Comparison of ENCODE assay signal across 28 mouse cellular contexts in the genomic region with DNA sequence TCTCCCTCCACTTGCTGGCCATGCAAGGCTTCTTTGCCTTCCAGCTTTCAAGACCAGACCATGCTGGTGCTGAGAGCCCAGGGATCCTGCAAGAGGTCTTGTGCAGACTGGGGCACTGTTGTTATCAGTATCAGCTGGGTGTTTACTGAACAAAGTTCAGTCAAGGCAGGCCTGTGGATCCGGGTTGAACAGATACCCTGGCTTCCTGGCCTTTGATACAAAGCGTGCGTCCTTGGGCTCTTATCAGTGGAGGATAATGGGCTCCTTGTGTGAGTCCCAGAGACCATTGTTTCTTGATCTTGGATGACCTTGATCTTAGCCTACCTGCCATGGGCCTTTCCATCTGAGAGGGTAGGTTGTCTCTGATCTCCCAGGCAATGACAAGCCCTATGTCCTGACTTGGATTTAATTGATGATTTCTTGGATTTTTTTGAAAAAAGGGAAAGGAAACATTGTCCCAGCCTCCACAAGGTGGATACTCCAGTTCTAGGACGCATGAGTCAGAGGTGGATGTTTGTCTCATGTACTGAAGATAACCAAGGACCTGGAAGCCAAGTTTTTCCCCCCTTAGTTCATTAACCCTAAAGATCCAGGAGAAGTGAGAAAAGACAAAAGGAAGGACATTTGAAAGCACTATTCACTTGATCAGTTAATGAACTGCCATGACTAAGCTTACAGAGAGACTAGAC. TPM values are rescaled to one million over a fixed set of nuclear protein-coding genes. Genes with fewer than 3 reads are reported as not detected.
DNase-seq lines count a peak whose midpoint lies in the region; ATAC-seq lines count a peak whose summit lies in the region.
"Had no signal": no experiment of that assay in that cellular context is flagged by ENCODE, and none has a peak within 500 bp of the region (broad histone marks: within the 10 kb centered on the region; RNA-seq: fewer than 3 reads in every experiment).

No protein-coding gene starts in this region.

- H3K27me3 ChIP-seq in heart, embryonic 12.5 days (replicated peaks): peaks cover 2% of the 10 kb centered on the region; the same call in 1 of the 2 replicates
- no peaks in the 10 kb centered on the region for H3K27me3 ChIP-seq in intestine, embryonic 15.5 days (replicated peaks)
- H3K27me3 ChIP-seq: hindbrain, embryonic 15.5 days; limb, embryonic 12.5 days; liver, embryonic 12.5 days had no signal

- H3K4me3 ChIP-seq in heart, embryonic 12.5 days: no peak overlapping the region
- H3K4me3 ChIP-seq in intestine, embryonic 15.5 days (replicated peaks): no peak overlapping the region
- H3K4me3 ChIP-seq: heart, embryonic 10.5 days; hindbrain, embryonic 15.5 days; limb, embryonic 12.5 days; liver, embryonic 12.5 days; megakaryocyte, embryonic 14.5 days had no signal

- 13% methylated on average over 4 of the region's 4 CpGs for WGBS in heart, embryonic 12.5 days
- WGBS in intestine, embryonic 15.5 days: 58% methylated on average over 4 of the region's 4 CpGs

- H3K9me3 ChIP-seq in heart, embryonic 12.5 days (replicated peaks): no peaks in the 10 kb centered on the region
- H3K9me3 ChIP-seq in intestine, embryonic 15.5 days: no peaks in the 10 kb centered on the region
- H3K9me3 ChIP-seq: heart, embryonic 10.5 days; hindbrain, embryonic 15.5 days; limb, embryonic 12.5 days; liver, embryonic 12.5 days; megakaryocyte, embryonic 14.5 days had no signal

- no peak overlapping the region for H3K4me2 ChIP-seq in heart, embryonic 12.5 days
- no peak overlapping the region for H3K4me2 ChIP-seq in intestine, embryonic 15.5 days (replicated peaks)
- H3K4me2 ChIP-seq: hindbrain, embryonic 15.5 days; limb, embryonic 12.5 days; liver, embryonic 12.5 days had no signal

- H3K27ac ChIP-seq in heart, embryonic 12.5 days (ENCODE audit: poor library complexity, severe bottlenecking): no peak overlapping the region
- peak overlapping the region; percentile 29; the same call in 1 of the 2 replicates for H3K27ac ChIP-seq in intestine, embryonic 15.5 days
- H3K27ac ChIP-seq: heart, embryonic 10.5 days; hindbrain, embryonic 15.5 days; kidney, postnatal 0 days; limb, embryonic 12.5 days; liver, embryonic 12.5 days had no signal

- H3K9ac ChIP-seq in heart, embryonic 12.5 days: no peak overlapping the region
- H3K9ac ChIP-seq in intestine, embryonic 15.5 days: no peak overlapping the region
- H3K9ac ChIP-seq: hindbrain, embryonic 15.5 days; limb, embryonic 12.5 days; liver, embryonic 12.5 days had no signal

- peaks cover 13% of the 10 kb centered on the region for H3K4me1 ChIP-seq in heart, embryonic 12.5 days (replicated peaks)
- H3K4me1 ChIP-seq in intestine, embryonic 15.5 days (replicated peaks): 0 out of 2 replicates have a peak, but pooled peaks cover 3% of the 10 kb centered on the region
- H3K4me1 ChIP-seq: hindbrain, embryonic 15.5 days; limb, embryonic 12.5 days; liver, embryonic 12.5 days; megakaryocyte, embryonic 14.5 days had no signal

- peak; percentile 35 for DNase-seq in heart, adult 11 months
- DNase-seq in yolk sac, embryonic 10.5 days (ENCODE audit: low spot score): peak; percentile 83
- DNase-seq in kidney, adult 11 months: no peak
- no peak for DNase-seq in kidney, postnatal 10 days
- DNase-seq: cerebellum, adult 8-10 months; kidney, adult 18-20 months; layer of hippocampus, postnatal 36 days; lung, adult 2 months; lung, postnatal 14 days; midbrain, embryonic 14.5 days; retina, postnatal 1 day; right cerebral cortex, postnatal 25 days had no signal

- ATAC-seq in heart, embryonic 12.5 days (ENCODE audit: insufficient number of reproducible peaks, low FRiP score): no peak
- peak; percentile 98 for ATAC-seq in intestine, embryonic 15.5 days
- peak; percentile 59; the same call in 1 of the 2 replicates for ATAC-seq in megakaryocyte-erythroid progenitor cell, adult 5-6 weeks (replicated peaks; ENCODE audit: low FRiP score, low TSS enrichment, poor library complexity, severe bottlenecking)
- ATAC-seq: forebrain, embryonic 14.5 days; liver, embryonic 12.5 days had no signal

- no peaks in the 10 kb centered on the region for H3K36me3 ChIP-seq in heart, embryonic 12.5 days
- H3K36me3 ChIP-seq in intestine, embryonic 15.5 days: no peaks in the 10 kb centered on the region
- H3K36me3 ChIP-seq: heart, embryonic 10.5 days; hindbrain, embryonic 15.5 days; limb, embryonic 12.5 days; liver, embryonic 12.5 days had no signal

RNA-seq across cellular contexts. Expression of a gene that starts 17.3 kb away (rescaled TPM):
- polyA plus RNA-seq in heart, embryonic 12.5 days (2016; fragmentation: Nextera tagmentation; extraction: Ambion mirVana): not detected in 2 replicates
- 0.10 and 0.20 TPM in 2 replicates for polyA plus RNA-seq in intestine, embryonic 15.5 days (2015; fragmentation: Nextera tagmentation; extraction: Ambion mirVana)
- 0.92 and 9.3 TPM in 2 replicates for total RNA-seq in megakaryocyte-erythroid progenitor cell, adult 5-6 weeks (2014; fragmentation: Nextera tagmentation)
- 0.66 TPM in 1 of 2 replicates, not detected in the other for total RNA-seq in megakaryocyte-erythroid progenitor cell, adult 5-6 weeks (2017)
- total RNA-seq: gastrocnemius, adult 8-10 months; layer of hippocampus, adult 8-10 months; layer of hippocampus, postnatal 36 days; left cerebral cortex, postnatal 10 days; MEL had no signal
- polyA plus RNA-seq: embryonic facial prominence, embryonic 14.5 days; kidney, postnatal 0 days; limb, embryonic 12.5 days; neural tube, embryonic 11.5 days had no signal

RNA-seq across cellular contexts. Expression of a gene that starts 47.5 kb away (rescaled TPM):
- polyA plus RNA-seq in heart, embryonic 12.5 days (2016; fragmentation: Nextera tagmentation; extraction: Ambion mirVana): 3.0 and 4.9 TPM in 2 replicates
- polyA plus RNA-seq in intestine, embryonic 15.5 days (2015; fragmentation: Nextera tagmentation; extraction: Ambion mirVana): 2.1 and 2.6 TPM in 2 replicates
- total RNA-seq in megakaryocyte-erythroid progenitor cell, adult 5-6 weeks (2014; fragmentation: Nextera tagmentation): 0.55 TPM in 1 of 2 replicates, not detected in the other
- 0.65 TPM in 1 of 2 replicates, not detected in the other for total RNA-seq in megakaryocyte-erythroid progenitor cell, adult 5-6 weeks (2017)
- total RNA-seq: MEL had no signal

Comparison
In these comparisons a context has a peak if more than half of its experiments do, and no peak if none do; other contexts are left out.
1. DNase-seq: peak in heart, adult 11 months (single experiment) and yolk sac, embryonic 10.5 days (single experiment); none in kidney, adult 11 months (single experiment) and kidney, postnatal 10 days (single experiment).